Mouse (Mus musculus) lung, postnatal 25 days (tissue): ENCODE data around the gene Abcg5.

Source experiments
- DNase-seq: peaks from one replicate; pipeline ENCODE4 v3.0.0; 2022; ENCODE audit warnings: low spot score

Abcg5 gene

GRCm38 (mm10) chr17:84682734-84683717 lies at the start of gene Abcg5:
Abcg5 (minus strand) TSS chr17:84683011.
- DNase-seq, result no peak

GRCm38 (mm10) chr17:84732612-84733011 lies 49.8 kb upstream of the Abcg5 start:
- DNase-seq, result no peak

- no peak for DNase-seq
These were observed 48.5 kb upstream of the Abcg5 start for GRCm38 (mm10) chr17:84731361-84731760.

- DNase-seq, result no peak
These were observed 46.3 kb upstream of the Abcg5 start for GRCm38 (mm10) chr17:84729140-84729539.

GRCm38 (mm10) chr17:84728201-84728911 lies 45.5 kb upstream of the Abcg5 start:
- no peak for DNase-seq

GRCm38 (mm10) chr17:84725163-84725562 lies 42.4 kb upstream of the Abcg5 start:
- no peak for DNase-seq

GRCm38 (mm10) chr17:84724028-84724427 lies 41.2 kb upstream of the Abcg5 start:
- no peak for DNase-seq

- no peak for DNase-seq
These were observed 36.3 kb upstream of the Abcg5 start for GRCm38 (mm10) chr17:84719105-84719504.

GRCm38 (mm10) chr17:84717416-84717815 lies 34.6 kb upstream of the Abcg5 start:
- DNase-seq, result no peak

- no peak for DNase-seq
These were observed 33.6 kb upstream of the Abcg5 start for GRCm38 (mm10) chr17:84716252-84716872.

GRCm38 (mm10) chr17:84714930-84715329 lies 32.1 kb upstream of the Abcg5 start:
- DNase-seq, result no peak

GRCm38 (mm10) chr17:84713563-84714164 lies 30.9 kb upstream of the Abcg5 start:
- DNase-seq, result no peak

- DNase-seq, result peak; percentile 16
These were observed 26.6 kb upstream of the Abcg5 start for GRCm38 (mm10) chr17:84709403-84709851.

- no peak for DNase-seq
These were observed 26.0 kb upstream of the Abcg5 start for GRCm38 (mm10) chr17:84708818-84709217.

- no peak for DNase-seq
These were observed 24.6 kb upstream of the Abcg5 start for GRCm38 (mm10) chr17:84707407-84707806.

- peak; percentile 60 for DNase-seq
These were observed 15.9 kb upstream of the Abcg5 start for GRCm38 (mm10) chr17:84698727-84699126.

GRCm38 (mm10) chr17:84696537-84696936 lies 13.7 kb upstream of the Abcg5 start:
- no peak for DNase-seq

GRCm38 (mm10) chr17:84693741-84694140 lies 10.9 kb upstream of the Abcg5 start:
- DNase-seq, result no peak

GRCm38 (mm10) chr17:84690111-84690510 lies 7.3 kb upstream of the Abcg5 start:
- DNase-seq, result no peak

- DNase-seq, result no peak
These were observed 6.5 kb upstream of the Abcg5 start for GRCm38 (mm10) chr17:84689316-84689715.

GRCm38 (mm10) chr17:84688834-84689233 lies 6.0 kb upstream of the Abcg5 start:
- DNase-seq, result no peak

- no peak for DNase-seq
These were observed 5.2 kb upstream of the Abcg5 start for GRCm38 (mm10) chr17:84687994-84688393.
